Mouse (Mus musculus): Measurements from ENCODE around the gene Atxn1l. TPM values are rescaled to one million over a fixed set of nuclear protein-coding genes. Genes with fewer than 3 reads are reported as not detected.

Gene Atxn1l
- polyA plus RNA-seq, 1 experiment from 2014 or later = 7.9 TPM

DNA sequence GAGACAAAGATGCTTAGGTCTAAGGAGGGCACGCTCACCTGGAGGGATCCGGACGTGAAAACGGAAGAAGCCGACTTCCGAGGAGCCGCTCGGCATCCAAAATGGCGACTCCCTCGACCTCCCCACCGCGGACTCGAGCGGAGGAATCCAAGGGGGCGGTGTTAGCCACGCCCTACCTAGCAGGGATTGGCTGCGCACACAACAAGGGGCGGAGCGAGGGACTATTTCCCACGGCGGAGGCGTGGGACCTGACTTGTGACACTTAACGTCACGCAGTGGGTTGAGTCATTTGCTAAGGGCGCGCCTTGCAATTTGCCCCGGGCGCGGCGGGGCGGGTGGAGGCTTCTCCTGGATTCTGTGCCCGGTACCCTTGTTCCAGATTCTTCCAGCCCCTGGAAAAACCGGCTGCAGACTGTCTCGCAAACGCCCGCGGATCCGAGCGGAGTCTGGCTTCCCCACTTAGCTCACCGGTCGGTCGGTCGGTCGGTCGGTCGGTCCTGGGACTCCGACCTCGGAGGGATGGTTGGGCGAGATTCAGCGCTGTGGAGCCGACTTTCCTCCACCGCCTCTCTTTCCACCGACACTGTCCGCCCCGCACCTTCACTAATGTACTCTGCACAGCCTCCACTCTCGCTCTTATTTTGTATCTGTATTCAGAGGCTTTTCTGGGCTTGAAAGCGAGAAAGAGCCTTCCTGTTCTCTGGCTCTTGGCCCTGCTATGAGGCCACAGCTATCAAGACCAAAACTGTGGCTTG is 44.2 kb downstream of the Atxn1l start, which contains the start of gene Ist1:
Gene Ist1, minus strand, starts transcription at position 115 of the 755 bp plus-strand sequence.
- Histone ChIP-seq H3K4me3 (peak within 1 kb of the TSS; percentile 71), H3K9ac (peak within 1 kb of the TSS; percentile 80), H3K36me3 (no peaks in the 10 kb centered on the region), H3K9me3 (no peaks in the 10 kb centered on the region), H3K4me1 (peaks cover 27% of the 10 kb centered on the region), H3K4me2 (peak within 1 kb of the TSS; percentile 64), H3K27me3 (no peaks in the 10 kb centered on the region), H3K27ac (peak within 1 kb of the TSS; percentile 20; the same call in 1 of the 2 replicates)
- peak; percentile 98 for ATAC-seq (ENCODE audit: borderline replicate concordance, extremely low read depth, low FRiP score, low TSS enrichment)
- under 1% methylated on average over 57 of the region's 57 CpGs for WGBS

DNA sequence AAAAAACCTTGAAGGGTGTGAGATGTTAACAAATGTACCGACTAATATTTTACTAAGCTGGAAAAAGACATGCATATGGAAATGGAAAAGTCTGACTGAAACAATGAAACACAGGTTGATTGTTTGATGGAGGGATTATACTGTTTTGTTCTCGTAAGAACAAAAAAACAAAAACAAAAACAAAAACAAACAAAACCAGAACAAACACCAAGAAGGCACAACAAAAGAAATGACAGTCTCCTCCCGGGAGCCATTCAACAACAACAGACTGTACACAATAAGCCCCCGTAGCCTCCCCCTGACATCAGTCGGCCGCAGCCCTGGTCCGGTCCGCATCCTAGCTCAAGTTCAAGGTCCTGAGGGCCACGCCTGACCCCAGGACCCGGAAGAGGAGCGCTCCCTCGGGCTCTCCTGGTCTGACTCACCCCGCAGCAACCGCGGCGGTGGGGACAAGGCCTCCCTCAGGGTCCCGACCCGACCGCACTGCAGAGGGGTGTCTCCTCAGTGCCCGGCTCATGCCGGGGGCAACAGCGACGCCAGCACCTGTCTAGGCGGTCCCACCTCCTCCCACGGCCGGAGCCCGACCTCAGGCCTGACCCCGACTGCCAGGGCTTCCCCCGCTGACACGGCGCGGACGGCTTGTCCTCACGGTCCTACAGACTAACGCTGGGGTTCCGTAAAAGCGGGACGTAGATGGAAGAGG is 44.9 kb downstream of the Atxn1l start:
- peak; percentile 78 for ATAC-seq (ENCODE audit: borderline replicate concordance, extremely low read depth, low FRiP score, low TSS enrichment)
- under 1% methylated on average over 38 of the region's 38 CpGs for WGBS

GRCm38 (mm10) chr8:109691769-109692168 is 45.8 kb downstream of the Atxn1l start:
- WGBS = 48% methylated on average over 5 of the region's 5 CpGs
- peak overlapping the region; percentile 80 for H3K9ac ChIP-seq

More for the DNA sequence above, 44.9 kb downstream of the Atxn1l start:
- H3K4me1 ChIP-seq = peaks cover 27% of the 10 kb centered on the region
- H3K9ac ChIP-seq = peak overlapping the region; percentile 80
- H3K27me3 ChIP-seq = no peaks in the 10 kb centered on the region
- H3K4me3 ChIP-seq = peak overlapping the region; percentile 71
- H3K36me3 ChIP-seq = no peaks in the 10 kb centered on the region
- peak overlapping the region; percentile 18; the same call in 1 of the 2 replicates for H3K27ac ChIP-seq
- H3K4me2 ChIP-seq = peak overlapping the region; percentile 63
- H3K9me3 ChIP-seq = no peaks in the 10 kb centered on the region

DNA sequence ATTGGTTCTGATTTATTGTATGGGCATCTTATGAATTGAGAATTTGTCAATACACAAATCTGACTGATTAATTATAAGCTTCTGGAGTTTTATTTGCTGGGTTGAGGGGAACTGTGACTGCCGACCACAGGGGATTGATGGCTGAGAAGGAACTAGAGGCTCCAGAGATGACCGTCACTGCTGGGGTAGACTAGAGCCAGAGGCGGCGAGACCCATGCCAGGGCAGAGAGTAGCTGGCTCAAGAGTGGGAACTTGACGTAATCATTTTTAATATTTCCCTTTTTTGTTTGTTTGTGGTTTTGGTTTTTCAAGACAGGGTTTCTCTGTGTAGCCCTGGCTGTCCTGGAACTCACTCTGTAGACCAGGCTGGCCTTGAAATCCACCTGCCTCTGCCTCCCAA is 50.3 kb downstream of the Atxn1l start:
- H3K27ac ChIP-seq = no peak overlapping the region
- no peak overlapping the region for H3K9ac ChIP-seq
- no peaks in the 10 kb centered on the region for H3K27me3 ChIP-seq
- peaks cover 20% of the 10 kb centered on the region for H3K4me1 ChIP-seq
- no peak for ATAC-seq (ENCODE audit: borderline replicate concordance, extremely low read depth, low FRiP score, low TSS enrichment)
- H3K4me3 ChIP-seq = no peak overlapping the region
- peaks cover 11% of the 10 kb centered on the region for H3K36me3 ChIP-seq
- 87% methylated on average over 5 of the region's 5 CpGs for WGBS
- H3K9me3 ChIP-seq = no peaks in the 10 kb centered on the region
- no peak overlapping the region for H3K4me2 ChIP-seq

More at GRCm38 (mm10) chr8:109691769-109692168, 45.8 kb downstream of the Atxn1l start:
- no peak overlapping the region for H3K27ac ChIP-seq
- peaks cover 27% of the 10 kb centered on the region for H3K4me1 ChIP-seq
- H3K9me3 ChIP-seq = no peaks in the 10 kb centered on the region
- H3K36me3 ChIP-seq = no peaks in the 10 kb centered on the region
- H3K27me3 ChIP-seq = no peaks in the 10 kb centered on the region
- peak overlapping the region; percentile 71 for H3K4me3 ChIP-seq
- H3K4me2 ChIP-seq = peak overlapping the region; percentile 63
- no peak for ATAC-seq (ENCODE audit: borderline replicate concordance, extremely low read depth, low FRiP score, low TSS enrichment)

DNA sequence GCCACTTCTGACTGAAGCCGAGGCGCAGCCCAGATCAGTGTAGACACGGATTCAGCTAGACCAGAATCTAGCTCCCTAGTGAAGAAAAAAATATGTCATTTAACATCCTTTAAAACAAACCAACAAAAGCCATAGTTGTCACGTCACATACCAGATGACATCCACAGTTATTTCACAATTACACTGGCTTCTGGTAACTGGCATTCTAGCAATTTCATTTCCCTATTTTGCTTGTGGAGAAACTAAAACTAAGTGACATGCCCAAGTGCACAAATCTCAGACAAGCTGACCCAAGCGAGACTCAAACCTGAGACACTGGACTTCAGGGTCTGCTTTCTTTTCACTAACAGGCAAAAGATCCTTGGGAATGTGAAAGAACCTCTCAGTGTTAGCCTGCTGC is 55.4 kb downstream of the Atxn1l start:
- Histone ChIP-seq H3K36me3 (peaks cover 56% of the 10 kb centered on the region), H3K27ac (no peak overlapping the region), H3K9ac (no peak overlapping the region), H3K4me3 (no peak overlapping the region), H3K4me2 (no peak overlapping the region), H3K4me1 (no peaks in the 10 kb centered on the region), H3K27me3 (no peaks in the 10 kb centered on the region), H3K9me3 (no peaks in the 10 kb centered on the region)
- 89% methylated on average over 5 of the region's 5 CpGs for WGBS
- ATAC-seq (ENCODE audit: borderline replicate concordance, extremely low read depth, low FRiP score, low TSS enrichment) = no peak

DNA sequence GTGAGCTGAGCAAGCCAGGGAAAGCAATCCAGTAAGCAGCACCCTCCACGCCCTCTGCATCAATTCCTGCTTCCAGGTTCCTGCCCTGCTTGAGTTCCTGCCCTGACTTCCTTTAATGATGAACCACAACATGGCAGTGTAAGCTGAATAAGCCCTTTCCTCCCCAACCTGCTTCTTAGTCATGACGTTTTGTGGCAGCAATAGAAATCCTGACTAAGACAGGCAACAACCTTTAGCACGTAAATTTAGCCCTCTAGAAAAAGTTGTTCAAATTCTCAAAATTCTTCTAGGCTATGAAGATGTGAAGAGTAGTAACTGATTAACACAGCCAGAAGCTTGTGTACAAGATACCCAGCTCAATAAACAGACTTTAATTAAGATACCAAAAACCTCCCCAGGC is 56.0 kb downstream of the Atxn1l start:
- Histone ChIP-seq H3K4me3 (no peak overlapping the region), H3K27ac (no peak overlapping the region), H3K4me1 (no peaks in the 10 kb centered on the region), H3K27me3 (no peaks in the 10 kb centered on the region), H3K36me3 (peaks cover 61% of the 10 kb centered on the region), H3K9ac (no peak overlapping the region), H3K4me2 (no peak overlapping the region), H3K9me3 (no peaks in the 10 kb centered on the region)
- no peak for ATAC-seq (ENCODE audit: borderline replicate concordance, extremely low read depth, low FRiP score, low TSS enrichment)
- 69% methylated on average over 3 of the region's 3 CpGs for WGBS

Other genes with a start within 250 kb of the Atxn1l start
- not detected in 2 replicates for gene Pmfbp1, start 243.7 kb downstream of the Atxn1l start, polyA plus RNA-seq (2015; fragmentation: Nextera tagmentation; extraction: Ambion mirVana)
- gene Dhx38, start 171.9 kb downstream of the Atxn1l start, polyA plus RNA-seq (2015; fragmentation: Nextera tagmentation; extraction: Ambion mirVana) = 24.8 and 25.3 TPM in 2 replicates
- 25.6 and 26.1 TPM in 2 replicates for gene Txnl4b, start 171.8 kb downstream of the Atxn1l start, polyA plus RNA-seq (2015; fragmentation: Nextera tagmentation; extraction: Ambion mirVana)
- gene Hp, start 158.6 kb downstream of the Atxn1l start, polyA plus RNA-seq (2015; fragmentation: Nextera tagmentation; extraction: Ambion mirVana) = 29.7 and 29.9 TPM in 2 replicates
- gene Dhodh, start 129.1 kb downstream of the Atxn1l start, polyA plus RNA-seq (2015; fragmentation: Nextera tagmentation; extraction: Ambion mirVana) = 46.7 TPM in 2 replicates
- 0.02 and 0.08 TPM in 2 replicates for gene Pkd1l3, start 123.2 kb downstream of the Atxn1l start, polyA plus RNA-seq (2015; fragmentation: Nextera tagmentation; extraction: Ambion mirVana)
- 136 and 140 TPM in 2 replicates for gene Ist1, start 44.5 kb downstream of the Atxn1l start, polyA plus RNA-seq (2015; fragmentation: Nextera tagmentation; extraction: Ambion mirVana)
- 24.8 and 26.0 TPM in 2 replicates for gene Zfp821, start 32.2 kb downstream of the Atxn1l start, polyA plus RNA-seq (2015; fragmentation: Nextera tagmentation; extraction: Ambion mirVana)
- 41.9 and 44.2 TPM in 2 replicates for gene Ap1g1, start 40.8 kb upstream of the Atxn1l start, polyA plus RNA-seq (2015; fragmentation: Nextera tagmentation; extraction: Ambion mirVana)
- gene Phlpp2, start 130.8 kb upstream of the Atxn1l start, polyA plus RNA-seq (2015; fragmentation: Nextera tagmentation; extraction: Ambion mirVana) = 2.3 TPM in 2 replicates
- 9.5 and 10.5 TPM in 2 replicates for gene Marveld3, start 224.5 kb upstream of the Atxn1l start, polyA plus RNA-seq (2015; fragmentation: Nextera tagmentation; extraction: Ambion mirVana)